ENCODE assay signal across 9 mouse cellular contexts in genomic region chr9:69398453-69398850, GRCm38 (mm10). TPM values are rescaled to one million over a fixed set of nuclear protein-coding genes. Genes with fewer than 3 reads are reported as not detected.
DNase-seq lines count a peak whose midpoint lies in the region; ATAC-seq lines count a peak whose summit lies in the region.
"Had no signal": no experiment of that assay in that cellular context is flagged by ENCODE, and none has a peak within 500 bp of the region (broad histone marks: within the 10 kb centered on the region; RNA-seq: fewer than 3 reads in every experiment).

No protein-coding gene starts in this region.

- H3K9me3 ChIP-seq in heart, embryonic 16.5 days (replicated peaks; ENCODE audit: control insufficient read depth, low read length), result no peaks in the 10 kb centered on the region
- no peaks in the 10 kb centered on the region for H3K9me3 ChIP-seq in hindbrain, embryonic 11.5 days (ENCODE audit: control insufficient read depth, low read length)

- DNase-seq in heart, adult 18-20 months, result no peak
- DNase-seq in MEL-GATA-1-ER (ENCODE audit: extremely low read depth, low read depth), result peak; percentile 17
- DNase-seq in hindbrain, embryonic 11.5 days (ENCODE audit: low spot score), result no peak
- no peak for DNase-seq in left cerebral cortex, postnatal 25 days (ENCODE audit: low spot score in 2 of 2)
- DNase-seq in cerebellum, adult 8-10 months, result no peak
- no peak for DNase-seq in embryo, embryonic 10 days (ENCODE audit: low spot score)

- peaks cover 5% of the 10 kb centered on the region for H3K4me1 ChIP-seq in heart, embryonic 16.5 days (ENCODE audit: control insufficient read depth, insufficient read depth, low read length)
- no peaks in the 10 kb centered on the region for H3K4me1 ChIP-seq in hindbrain, embryonic 11.5 days (replicated peaks; ENCODE audit: control insufficient read depth, insufficient read depth, low read length)

- no peaks in the 10 kb centered on the region for H3K36me3 ChIP-seq in heart, embryonic 16.5 days (ENCODE audit: control insufficient read depth, insufficient read depth)
- H3K36me3 ChIP-seq in hindbrain, embryonic 11.5 days (ENCODE audit: control insufficient read depth, insufficient read depth, low read length), result no peaks in the 10 kb centered on the region

- H3K27me3 ChIP-seq in heart, embryonic 16.5 days (ENCODE audit: control insufficient read depth, insufficient read depth, low read length), result no peaks in the 10 kb centered on the region
- H3K27me3 ChIP-seq in hindbrain, embryonic 11.5 days (ENCODE audit: control insufficient read depth, insufficient read depth, low read length), result no peaks in the 10 kb centered on the region
- H3K27me3 ChIP-seq: Patski had no signal

- H3K9ac ChIP-seq in heart, embryonic 16.5 days (ENCODE audit: low read length), result peak overlapping the region; percentile 92
- peak overlapping the region; percentile 89 for H3K9ac ChIP-seq in hindbrain, embryonic 11.5 days (ENCODE audit: low read depth, low read length)

- 13% methylated on average over 10 of the region's 10 CpGs for WGBS in heart, embryonic 16.5 days
- WGBS in hindbrain, embryonic 11.5 days, result 22% methylated on average over 10 of the region's 10 CpGs

- intact Hi-C loops in left cerebral cortex, postnatal 25 days (cut with DNase I), result no loop called here

- H3K27ac ChIP-seq in heart, embryonic 16.5 days (ENCODE audit: low read length), result peak overlapping the region; percentile 80
- peak overlapping the region; percentile 84 for H3K27ac ChIP-seq in hindbrain, embryonic 11.5 days (ENCODE audit: low read depth, low read length)

- peak overlapping the region; percentile 70 for H3K4me2 ChIP-seq in heart, embryonic 16.5 days (ENCODE audit: low read depth, low read length)
- H3K4me2 ChIP-seq in hindbrain, embryonic 11.5 days (replicated peaks; ENCODE audit: low read depth, low read length), result peak overlapping the region; percentile 79

- H3K4me3 ChIP-seq in heart, embryonic 16.5 days (ENCODE audit: low read length), result peak overlapping the region; percentile 79
- peak overlapping the region; percentile 68 for H3K4me3 ChIP-seq in hindbrain, embryonic 11.5 days (ENCODE audit: low read depth, low read length)

- peak; percentile 31; the same call in 1 of the 2 replicates for ATAC-seq in heart, embryonic 16.5 days (replicated peaks; ENCODE audit: extremely low read depth, insufficient read depth, low FRiP score)
- ATAC-seq in hindbrain, embryonic 11.5 days (ENCODE audit: low FRiP score), result no peak
- ATAC-seq in megakaryocyte-erythroid progenitor cell, adult 5-6 weeks (replicated peaks; ENCODE audit: low FRiP score, low TSS enrichment, poor library complexity, severe bottlenecking), result peak; percentile 35

RNA-seq across cellular contexts. Expression of gene Ice2, which starts 0.7 kb away (rescaled TPM):
- 11.3 and 12.6 TPM in 2 replicates for polyA plus RNA-seq in heart, embryonic 16.5 days (2015; fragmentation: Nextera tagmentation; extraction: Ambion mirVana)
- total RNA-seq in heart, adult 18-20 months (2021), result 1 to 10 TPM; 6.4 to 8.9 TPM
- 20.3 and 24.1 TPM in 2 replicates for polyA plus RNA-seq in hindbrain, embryonic 11.5 days (2014; fragmentation: Nextera tagmentation; extraction: Ambion mirVana)
- total RNA-seq in megakaryocyte-erythroid progenitor cell, adult 5-6 weeks (2014; fragmentation: Nextera tagmentation), result 35.4 and 39.1 TPM in 2 replicates
- total RNA-seq in megakaryocyte-erythroid progenitor cell, adult 5-6 weeks (2017), result 27.5 and 31.1 TPM in 2 replicates
- total RNA-seq in left cerebral cortex, postnatal 25 days (2021), result 10 to 100 TPM in 1 of 2 experiments, 1 to 10 TPM in 1; 9.6 to 10.3 TPM

RNA-seq across cellular contexts. Expression of gene Anxa2, which starts 55.0 kb away (rescaled TPM):
- 622 and 705 TPM in 2 replicates for polyA plus RNA-seq in heart, embryonic 16.5 days (2015; fragmentation: Nextera tagmentation; extraction: Ambion mirVana)
- 10 to 100 TPM; 74.1 to 74.4 TPM for total RNA-seq in heart, adult 18-20 months (2021)
- 243 and 282 TPM in 2 replicates for polyA plus RNA-seq in hindbrain, embryonic 11.5 days (2014; fragmentation: Nextera tagmentation; extraction: Ambion mirVana)
- total RNA-seq in megakaryocyte-erythroid progenitor cell, adult 5-6 weeks (2014; fragmentation: Nextera tagmentation), result 5.0 and 20.7 TPM in 2 replicates
- total RNA-seq in megakaryocyte-erythroid progenitor cell, adult 5-6 weeks (2017), result 14.2 and 15.8 TPM in 2 replicates
- total RNA-seq in left cerebral cortex, postnatal 25 days (2021), result 10 to 100 TPM; 12.5 to 17.5 TPM
